Mouse (Mus musculus) cortical plate, adult 2 months (tissue): ENCODE measurements around the gene Kcnc1.

ENCODE experiments used
- CTCF ChIP-seq: fragments of 200-500 bp; IDR thresholded peaks from 2 replicates; pipeline ENCODE4 v1.5.1; 2011; ENCODE audit warnings: mild to moderate bottlenecking, control low read depth, low read length; ENCODE audit not compliant: insufficient read depth; ENCODE audit errors: extremely low read depth
- POLR2A ChIP-seq: fragments of 200-500 bp; IDR thresholded peaks from 2 replicates; pipeline ENCODE4 v1.6.1; 2011; ENCODE audit warnings: mild to moderate bottlenecking, low read length, control low read depth; ENCODE audit not compliant: insufficient read depth; ENCODE audit errors: extremely low read depth

DNA sequence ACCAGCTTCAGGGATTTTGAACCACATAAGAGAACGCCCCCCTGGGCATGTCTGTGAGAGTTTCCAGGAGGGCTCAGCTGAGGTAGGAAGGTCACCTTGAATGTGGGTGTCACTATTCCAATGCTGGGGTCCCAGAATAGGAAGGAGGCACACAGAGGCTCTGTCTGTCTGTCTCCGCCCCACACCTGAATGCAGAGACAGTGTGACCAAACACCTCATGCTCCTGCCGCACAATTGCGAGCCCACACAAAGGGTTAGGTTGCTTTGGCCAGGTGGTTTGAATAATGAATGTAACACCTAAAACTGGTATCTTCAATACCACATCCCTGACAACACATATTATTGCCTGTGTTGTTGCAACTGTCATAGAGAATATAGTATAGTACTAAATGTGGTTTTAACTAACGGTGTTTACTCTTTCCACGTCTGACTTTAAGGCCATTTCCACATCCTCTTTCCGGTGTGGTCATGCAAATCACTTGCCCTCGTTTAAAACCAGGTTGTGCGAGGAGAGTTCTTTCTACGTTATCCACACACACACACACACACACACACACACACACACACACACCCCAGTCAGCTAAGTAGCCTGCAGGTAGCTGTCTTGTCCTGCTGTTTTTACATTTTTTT is 6.7 kb upstream of the Kcnc1 start:
- TF ChIP-seq CTCF: no peak
- no peak for TF ChIP-seq POLR2A
